Mouse (Mus musculus): ENCODE measurements around the gene Fscn2.

DNA sequence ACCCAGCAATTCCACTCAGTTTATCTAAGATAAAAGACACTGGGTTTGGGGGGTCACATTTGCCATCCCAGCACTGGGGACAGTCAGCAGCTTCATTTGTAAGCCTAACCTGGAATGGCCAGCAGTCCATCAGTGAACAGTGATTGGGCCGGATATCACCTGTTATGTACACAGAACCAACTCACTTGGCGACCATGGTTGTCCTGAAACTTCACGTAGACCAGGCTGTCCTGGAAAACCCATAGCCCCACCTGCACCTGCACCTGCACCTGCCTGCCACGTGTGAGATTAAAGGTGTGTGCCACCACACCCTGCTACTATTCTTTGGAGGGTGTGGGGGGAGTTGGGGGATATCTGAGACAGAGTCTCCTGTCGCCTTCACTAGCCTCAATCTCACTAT is 42.0 kb upstream of the Fscn2 start:
- TF ChIP-seq CTCF (conservative IDR thresholded peaks at IDR 0.05; ENCODE audit: insufficient read depth, insufficient read length, low read depth, low read length) (no peak), POLR2A (IDR thresholded peaks at IDR 0.05; ENCODE audit: low read depth, low read length) (no peak)
